Mouse (Mus musculus) CD4-positive helper T cell, adult 2 months (primary cell): ENCODE data around the gene Ubn2.
"Not testable (repeated sequence)": the region's sequence is repeated elsewhere in the genome, so short reads cannot be mapped to it uniquely, and the experiment has no call there.

Source experiments
- DNase-seq: peaks from one replicate; pipeline ENCODE4 v3.0.0-alpha.2; 2012; ENCODE audit warnings: low read depth, missing footprints, low spot score

The Ubn2 gene

GRCm38 (mm10) chr6:38533428-38534405 is 100.0 kb downstream of the Ubn2 start, which contains the start of gene Fmc1:
TSS of gene Fmc1 (plus strand) at chr6:38533502.
- peak; percentile 99 for DNase-seq

- DNase-seq: peak; percentile 97
Measured at GRCm38 (mm10) chr6:38534640-38535365, 101.1 kb downstream of the Ubn2 start.

GRCm38 (mm10) chr6:38535366-38535690 is 101.6 kb downstream of the Ubn2 start:
- no peak for DNase-seq

- DNase-seq: no peak
Measured at GRCm38 (mm10) chr6:38535788-38536187, 102.0 kb downstream of the Ubn2 start.

GRCm38 (mm10) chr6:38544141-38544540 is 110.4 kb downstream of the Ubn2 start:
- not testable (repeated sequence) for DNase-seq

- not testable (repeated sequence) for DNase-seq
Measured at GRCm38 (mm10) chr6:38547005-38547404, 113.3 kb downstream of the Ubn2 start.

- no peak for DNase-seq
Measured at GRCm38 (mm10) chr6:38547707-38548106, 114.0 kb downstream of the Ubn2 start.

- not testable (repeated sequence) for DNase-seq
Measured at GRCm38 (mm10) chr6:38548595-38548994, 114.8 kb downstream of the Ubn2 start.

- DNase-seq: not testable (repeated sequence)
Measured at GRCm38 (mm10) chr6:38549840-38550239, 116.1 kb downstream of the Ubn2 start.

- no peak for DNase-seq
Measured at GRCm38 (mm10) chr6:38550250-38551061, 116.7 kb downstream of the Ubn2 start.

GRCm38 (mm10) chr6:38551062-38551988 is 117.6 kb downstream of the Ubn2 start, which contains the start of gene Luc7l2:
TSS of gene Luc7l2 (plus strand) at chr6:38551334.
- peak; percentile 99 for DNase-seq

GRCm38 (mm10) chr6:38551989-38552635 is 118.4 kb downstream of the Ubn2 start:
- DNase-seq: peak; percentile 98

GRCm38 (mm10) chr6:38552636-38553000 is 118.9 kb downstream of the Ubn2 start:
- no peak for DNase-seq
